Mouse (Mus musculus) heart, adult 2 months (tissue): ENCODE measurements around the gene Cntfr. TPM values are rescaled to one million over a fixed set of nuclear protein-coding genes. Genes with fewer than 3 reads are reported as not detected.
"Not testable (repeated sequence)": the region's sequence is repeated elsewhere in the genome, so short reads cannot be mapped to it uniquely, and the experiment has no call there.

Experiments used
- DNase-seq, 2 experiments: peaks; one replicate each; pipeline ENCODE4 v3.0.0; 2021
- H3K27ac ChIP-seq: fragments of 200-600 bp; 2 replicates; pipeline ENCODE4 v1.8.1; 2022
- H3K27me3 ChIP-seq: fragments of 200-500 bp; 2 replicates; pipeline ENCODE4 v1.6.1; 2012; ENCODE audit warnings: mild to moderate bottlenecking, low read length, inconsistent platforms, mixed read lengths; ENCODE audit not compliant: control insufficient read depth, insufficient read depth
- H3K36me3 ChIP-seq: fragments of 200-500 bp; 2 replicates; pipeline ENCODE4 v1.6.1; 2012; ENCODE audit warnings: low read length, inconsistent platforms; ENCODE audit not compliant: control insufficient read depth, insufficient read depth
- H3K4me1 ChIP-seq: fragments of 200-500 bp; 2 replicates; pipeline ENCODE4 v1.6.1; 2011; ENCODE audit warnings: low read length; ENCODE audit not compliant: control insufficient read depth, insufficient read depth
- H3K4me3 ChIP-seq: fragments of 200-600 bp; 2 replicates; pipeline ENCODE4 v1.8.1; 2022
- H3K79me2 ChIP-seq: fragments of 200-500 bp; replicated peaks from 2 replicates; pipeline ENCODE4 v1.6.1; 2012; ENCODE audit warnings: mild to moderate bottlenecking, inconsistent platforms, low read length, moderate library complexity, mixed read lengths; ENCODE audit not compliant: control insufficient read depth, insufficient read depth
- H3K9ac ChIP-seq: fragments of 200-500 bp; 2 replicates; pipeline ENCODE4 v1.6.1; 2012; ENCODE audit warnings: low read depth, mild to moderate bottlenecking, control low read depth, inconsistent platforms, low read length, mixed read lengths
- CTCF ChIP-seq: fragments of 200-600 bp; IDR thresholded peaks from 2 replicates; pipeline ENCODE4 v1.8.1; 2022; ENCODE audit warnings: antibody characterized with exemption, mild to moderate bottlenecking, moderate library complexity
- EP300 ChIP-seq: fragments of 200-500 bp; IDR thresholded peaks from 2 replicates; pipeline ENCODE4 v1.6.1; 2011; ENCODE audit warnings: low read depth, low read length, control low read depth; ENCODE audit not compliant: insufficient read depth
- POLR2A ChIP-seq: fragments of 200-500 bp; IDR thresholded peaks from 2 replicates; pipeline ENCODE4 v1.6.1; 2011; ENCODE audit warnings: mild to moderate bottlenecking, low read depth, low read length, control low read depth; ENCODE audit not compliant: insufficient read depth
- WGBS: fragments of 180-500 bp; shearing (Covaris S2); methylation state at CpG from one replicate; pipeline ENCODE4 v1.1.7; 2018; 5-methylcytosine and 5-hydroxymethylcytosine counted together
- intact Hi-C: fragments of 180-260 bp; cut with DNase I; formaldehyde crosslinking; loops from one replicate; pipeline ENCODE4 v1.15.1; 2025
- long read RNA-seq: library from polyadenylated mRNA; stranded (forward); transcript quantifications from one replicate; pipeline ENCODE4 v2.0.0, GENCODE M21; 2021
- polyA plus RNA-seq: library from polyadenylated mRNA; depleted of rRNA; stranded (reverse); fragments of >200 nt; gene quantifications from 2 replicates; pipeline ENCODE4 v1.2.3, GENCODE M21; 2012; rRNA removed
- total RNA-seq, 2 experiments: library from RNA; stranded (reverse); gene quantifications; 2 replicates each; pipeline ENCODE4 v1.2.3; 2021

Gene Cntfr
- 1 to 10 TPM; 4.1 to 5.4 TPM for total RNA-seq
- 8.5 and 11.4 TPM in 2 replicates for polyA plus RNA-seq
- long read RNA-seq = 0 reads

GRCm38 (mm10) chr4:41696930-41697841 lies at the start of gene Cntfr:
Gene Cntfr, minus strand, starts transcription at chr4:41697089.
- H3K4me1 ChIP-seq, H3K4me3 ChIP-seq, H3K9ac ChIP-seq, H3K79me2 ChIP-seq, H3K27ac ChIP-seq, intact Hi-C loops, H3K27me3 ChIP-seq, H3K36me3 ChIP-seq: not testable (repeated sequence)
- 10% methylated on average over 35 of the region's 40 CpGs for WGBS
- peak; percentile 68 for TF ChIP-seq CTCF
- peak; percentile 82 to 90 for DNase-seq

- Histone ChIP-seq H3K9ac (no peak overlapping the region), H3K4me1 (peaks cover 2% of the 10 kb centered on the region), H3K79me2 (no peaks in the 10 kb centered on the region), H3K36me3 (no peaks in the 10 kb centered on the region), H3K27me3 (no peaks in the 10 kb centered on the region), H3K4me3 (no peak overlapping the region), H3K27ac (no peak overlapping the region)
- no peak for DNase-seq
- intact Hi-C loops = no loop called here
- TF ChIP-seq POLR2A (no peak), CTCF (no peak), EP300 (no peak)
- 73% methylated on average over 1 of the region's 1 CpGs for WGBS
Observed at GRCm38 (mm10) chr4:41745021-41745420, 48.1 kb upstream of the Cntfr start.

- Histone ChIP-seq H3K27ac (no peak overlapping the region), H3K9ac (no peak overlapping the region), H3K36me3 (no peaks in the 10 kb centered on the region), H3K27me3 (no peaks in the 10 kb centered on the region), H3K79me2 (no peaks in the 10 kb centered on the region), H3K4me3 (no peak overlapping the region), H3K4me1 (peaks cover 4% of the 10 kb centered on the region)
- DNase-seq = no peak
- 71% methylated on average over 2 of the region's 2 CpGs for WGBS
- intact Hi-C loops = no loop called here
- TF ChIP-seq POLR2A = no peak
- no peak for TF ChIP-seq EP300
- TF ChIP-seq CTCF = no peak
Observed at GRCm38 (mm10) chr4:41744131-41744530, 47.2 kb upstream of the Cntfr start.

GRCm38 (mm10) chr4:41741158-41741560 lies 44.3 kb upstream of the Cntfr start:
- WGBS = under 1% methylated on average over 27 of the region's 27 CpGs
- H3K4me1 ChIP-seq = peaks cover 5% of the 10 kb centered on the region
- intact Hi-C loops = loop anchor here (1.0 kb wide), 1 partner anchor 15 kb away; the partner anchor contains the start of gene Sigmar1
- no peaks in the 10 kb centered on the region for H3K36me3 ChIP-seq
- H3K27ac ChIP-seq = peak overlapping the region; percentile 71
- H3K9ac ChIP-seq = peak overlapping the region; percentile 78
- DNase-seq = peak; percentile 94 to 95
- H3K4me3 ChIP-seq = peak overlapping the region; percentile 63
- H3K27me3 ChIP-seq = no peaks in the 10 kb centered on the region
- no peaks in the 10 kb centered on the region for H3K79me2 ChIP-seq
- TF ChIP-seq CTCF = peak; percentile 51
- TF ChIP-seq EP300 = 0 out of 2 replicates have a peak, but pooled peaks have one; percentile 9
- peak; percentile 93 for TF ChIP-seq POLR2A

GRCm38 (mm10) chr4:41740380-41741157 lies 43.7 kb upstream of the Cntfr start:
- no peaks in the 10 kb centered on the region for H3K27me3 ChIP-seq
- TF ChIP-seq EP300 = 0 out of 2 replicates have a peak, but pooled peaks have one; percentile 22
- TF ChIP-seq CTCF = no peak
- no peak for TF ChIP-seq POLR2A
- peak overlapping the region; percentile 71 for H3K27ac ChIP-seq
- H3K79me2 ChIP-seq = no peaks in the 10 kb centered on the region
- peak overlapping the region; percentile 63 for H3K4me3 ChIP-seq
- H3K36me3 ChIP-seq = no peaks in the 10 kb centered on the region
- 2% methylated on average over 48 of the region's 48 CpGs for WGBS
- H3K4me1 ChIP-seq = peaks cover 5% of the 10 kb centered on the region
- DNase-seq = no peak
- intact Hi-C loops = loop anchor here (1.0 kb wide), 1 partner anchor 16 kb away; the partner anchor contains the start of gene Sigmar1
- H3K9ac ChIP-seq = peak overlapping the region; percentile 78
